Mouse (Mus musculus): ENCODE measurements around the gene Magea6.
"Not testable (repeated sequence)": the region's sequence is repeated elsewhere in the genome, so short reads cannot be mapped to it uniquely, and the experiment has no call there.

Gene Magea6

DNA sequence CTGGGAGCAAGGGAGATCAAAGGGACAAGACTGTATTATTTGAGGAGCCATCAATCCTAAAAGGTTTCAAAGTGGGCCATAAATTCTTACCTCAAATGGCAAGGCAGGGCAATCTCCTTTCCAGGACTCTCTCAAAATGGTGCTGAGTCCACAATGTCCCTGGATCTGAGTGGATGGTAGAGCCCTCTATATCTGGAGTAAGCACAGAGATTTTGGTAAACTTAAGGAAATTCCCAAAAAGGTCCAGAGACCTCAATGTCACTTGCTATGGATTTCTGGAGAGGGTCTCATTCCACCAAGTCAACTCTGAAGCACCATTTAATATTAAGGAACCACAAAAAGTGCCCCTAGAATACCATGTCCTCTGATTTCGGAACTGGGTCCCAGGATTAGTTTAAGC, at the start of gene Magea6:
TSS of gene Magea6 (minus strand) at position 101 of the 400 bp plus-strand sequence.
- CTCF ChIA-PET, result not testable (repeated sequence)

DNA sequence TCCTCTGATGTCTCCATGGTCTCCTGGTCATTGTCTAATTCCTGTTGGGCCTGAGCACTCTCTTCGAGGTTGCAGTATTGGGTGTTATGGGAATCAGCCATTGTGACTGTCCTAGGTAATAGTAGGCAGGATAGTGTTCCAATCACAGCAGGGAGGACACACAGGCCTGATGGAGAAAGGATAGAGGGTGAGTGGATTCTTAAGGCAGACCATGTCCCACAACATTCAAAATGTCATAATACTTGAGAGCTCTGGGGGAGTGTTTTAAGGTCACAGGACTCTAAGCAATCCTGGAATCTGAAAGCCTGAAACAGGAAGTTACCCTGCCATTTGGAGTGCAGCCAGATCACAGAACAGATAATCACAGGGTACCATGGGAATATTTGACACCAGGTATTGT, 13.6 kb upstream of the Magea6 start, which contains the start of gene Magea3:
TSS of gene Magea3 (minus strand) at position 101 of the 400 bp plus-strand sequence.
- CTCF ChIA-PET, result not testable (repeated sequence)

DNA sequence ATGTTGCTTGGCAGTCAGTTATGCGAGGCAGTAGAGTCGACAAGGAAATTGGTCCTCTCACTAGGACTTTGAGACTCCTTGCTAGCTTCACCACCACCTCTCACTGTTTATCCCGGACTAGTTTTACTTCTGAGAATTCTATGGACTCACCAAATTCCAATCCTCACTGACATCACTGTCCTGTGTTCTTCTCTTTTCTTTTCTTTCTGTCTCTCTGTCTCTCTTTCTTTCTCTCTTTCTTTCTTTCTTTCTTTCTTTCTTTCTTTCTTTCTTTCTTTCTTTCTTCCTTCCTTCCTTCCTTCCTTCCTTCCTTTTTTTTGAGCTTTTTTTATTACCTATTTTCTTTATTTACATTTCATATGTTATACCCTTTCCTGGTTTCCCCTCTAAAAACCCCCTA, 45.6 kb downstream of the Magea6 start, which contains the start of gene Cldn34b1:
TSS of gene Cldn34b1 (minus strand) at position 101 of the 400 bp plus-strand sequence.
- CTCF ChIA-PET, result not testable (repeated sequence)
